ENCODE assay signal across 20 mouse cellular contexts in genomic region chr2:169010271-169010670, GRCm38 (mm10). TPM values are rescaled to one million over a fixed set of nuclear protein-coding genes. Genes with fewer than 3 reads are reported as not detected.
DNase-seq lines count a peak whose midpoint lies in the region; ATAC-seq lines count a peak whose summit lies in the region.
"Had no signal": no experiment of that assay in that cellular context is flagged by ENCODE, and none has a peak within 500 bp of the region (broad histone marks: within the 10 kb centered on the region; RNA-seq: fewer than 3 reads in every experiment).

No protein-coding gene starts in this region.

- no peaks in the 10 kb centered on the region for H3K36me3 ChIP-seq in forebrain, embryonic 10.5 days (replicated peaks)
- H3K36me3 ChIP-seq in forebrain, embryonic 13.5 days (ENCODE audit: poor library complexity, severe bottlenecking), result no peaks in the 10 kb centered on the region
- H3K36me3 ChIP-seq in kidney, embryonic 16.5 days (ENCODE audit: insufficient read depth, low read length), result no peaks in the 10 kb centered on the region
- H3K36me3 ChIP-seq in limb, embryonic 10.5 days, result no peaks in the 10 kb centered on the region
- no peaks in the 10 kb centered on the region for H3K36me3 ChIP-seq in midbrain, embryonic 16.5 days (ENCODE audit: control insufficient read depth, insufficient read depth, low read length)
- H3K36me3 ChIP-seq: embryonic facial prominence, embryonic 15.5 days; heart, embryonic 12.5 days had no signal

- DNase-seq in forebrain, embryonic 10.5 days (ENCODE audit: extremely low spot score, low spot score), result no peak
- no peak for DNase-seq in kidney, postnatal 14 days
- DNase-seq in limb, embryonic 10.5 days (ENCODE audit: low spot score), result no peak
- no peak for DNase-seq in embryo, embryonic 11 days
- DNase-seq: adrenal gland, adult 8-10 months; cerebellum, adult 18-20 months; gastrocnemius, postnatal 14 days; heart, postnatal 36 days; liver; lung, adult 2 months had no signal

- no peak overlapping the region for H3K4me3 ChIP-seq in forebrain, embryonic 10.5 days
- no peak overlapping the region for H3K4me3 ChIP-seq in forebrain, embryonic 13.5 days
- H3K4me3 ChIP-seq in kidney, embryonic 16.5 days (ENCODE audit: low read length), result no peak overlapping the region
- H3K4me3 ChIP-seq in limb, embryonic 10.5 days, result peak overlapping the region; percentile 6; the same call in 1 of the 2 replicates
- H3K4me3 ChIP-seq in midbrain, embryonic 16.5 days (ENCODE audit: low read depth, low read length), result no peak overlapping the region
- H3K4me3 ChIP-seq: embryonic facial prominence, embryonic 15.5 days; heart, embryonic 12.5 days; layer of hippocampus, adult 2 months; left cerebral cortex, adult 2 months had no signal

- H3K4me2 ChIP-seq in forebrain, embryonic 13.5 days, result no peak overlapping the region
- H3K4me2 ChIP-seq in kidney, embryonic 16.5 days (replicated peaks; ENCODE audit: low read depth, low read length), result 0 out of 2 replicates have a peak overlapping the region, but pooled peaks have one; percentile 4
- no peak overlapping the region for H3K4me2 ChIP-seq in midbrain, embryonic 16.5 days (ENCODE audit: low read length)
- H3K4me2 ChIP-seq: embryonic facial prominence, embryonic 15.5 days; heart, embryonic 12.5 days had no signal

- peaks cover under 1% of the 10 kb centered on the region; the same call in 1 of the 2 replicates for H3K9me3 ChIP-seq in forebrain, embryonic 10.5 days
- H3K9me3 ChIP-seq in forebrain, embryonic 13.5 days (replicated peaks), result no peaks in the 10 kb centered on the region
- H3K9me3 ChIP-seq in kidney, embryonic 16.5 days (ENCODE audit: low read length), result no peaks in the 10 kb centered on the region
- no peaks in the 10 kb centered on the region for H3K9me3 ChIP-seq in limb, embryonic 10.5 days (replicated peaks)
- no peaks in the 10 kb centered on the region; the same call in 1 of the 2 replicates for H3K9me3 ChIP-seq in midbrain, embryonic 16.5 days (replicated peaks; ENCODE audit: control insufficient read depth, low read length, poor library complexity, severe bottlenecking)
- H3K9me3 ChIP-seq: embryonic facial prominence, embryonic 15.5 days had no signal

- H3K4me1 ChIP-seq in forebrain, embryonic 10.5 days, result peaks cover 14% of the 10 kb centered on the region
- peaks cover 15% of the 10 kb centered on the region for H3K4me1 ChIP-seq in forebrain, embryonic 13.5 days
- H3K4me1 ChIP-seq in kidney, embryonic 16.5 days (ENCODE audit: insufficient read depth, low read length), result peaks cover 40% of the 10 kb centered on the region
- H3K4me1 ChIP-seq in limb, embryonic 10.5 days, result peaks cover 64% of the 10 kb centered on the region
- H3K4me1 ChIP-seq in midbrain, embryonic 16.5 days (ENCODE audit: control insufficient read depth, insufficient read depth, low read length), result peaks cover 10% of the 10 kb centered on the region
- H3K4me1 ChIP-seq: heart, embryonic 12.5 days had no signal

- WGBS in forebrain, embryonic 10.5 days, result 60% methylated on average over 9 of the region's 9 CpGs
- WGBS in forebrain, embryonic 13.5 days, result 25% methylated on average over 9 of the region's 9 CpGs
- 22% methylated on average over 9 of the region's 9 CpGs for WGBS in kidney, embryonic 16.5 days
- WGBS in limb, embryonic 10.5 days, result 44% methylated on average over 9 of the region's 9 CpGs
- WGBS in midbrain, embryonic 16.5 days, result 21% methylated on average over 9 of the region's 9 CpGs

- H3K27ac ChIP-seq in forebrain, embryonic 10.5 days, result peak overlapping the region; percentile 63
- no peak overlapping the region for H3K27ac ChIP-seq in forebrain, embryonic 13.5 days
- no peak overlapping the region for H3K27ac ChIP-seq in kidney, embryonic 16.5 days (ENCODE audit: low read length)
- peak overlapping the region; percentile 84 for H3K27ac ChIP-seq in limb, embryonic 10.5 days
- H3K27ac ChIP-seq in midbrain, embryonic 16.5 days (ENCODE audit: low read length), result peak overlapping the region; percentile 54
- H3K27ac ChIP-seq: embryonic facial prominence, embryonic 15.5 days; layer of hippocampus, adult 2 months; left cerebral cortex, adult 2 months; macrophage had no signal

- ATAC-seq in forebrain, embryonic 13.5 days, result no peak
- ATAC-seq in kidney, embryonic 16.5 days (ENCODE audit: low FRiP score, low TSS enrichment), result no peak
- no peak for ATAC-seq in midbrain, embryonic 16.5 days
- ATAC-seq in monocyte, adult 5-6 weeks (replicated peaks; ENCODE audit: insufficient number of reproducible peaks, low FRiP score, low TSS enrichment, poor library complexity, severe bottlenecking), result no peak
- ATAC-seq: intestine, postnatal 0 days had no signal

- H3K9ac ChIP-seq in forebrain, embryonic 13.5 days, result no peak overlapping the region
- no peak overlapping the region for H3K9ac ChIP-seq in kidney, embryonic 16.5 days (replicated peaks; ENCODE audit: low read length)
- H3K9ac ChIP-seq in midbrain, embryonic 16.5 days (ENCODE audit: low read depth, low read length), result 0 out of 2 replicates have a peak overlapping the region, but pooled peaks have one; percentile 25
- H3K9ac ChIP-seq: embryonic facial prominence, embryonic 15.5 days; heart, embryonic 12.5 days had no signal

- no peaks in the 10 kb centered on the region for H3K27me3 ChIP-seq in forebrain, embryonic 10.5 days (ENCODE audit: poor library complexity, severe bottlenecking)
- no peaks in the 10 kb centered on the region for H3K27me3 ChIP-seq in forebrain, embryonic 13.5 days
- no peaks in the 10 kb centered on the region for H3K27me3 ChIP-seq in kidney, embryonic 16.5 days (ENCODE audit: insufficient read depth, low read length)
- no peaks in the 10 kb centered on the region for H3K27me3 ChIP-seq in limb, embryonic 10.5 days (ENCODE audit: low read depth, poor library complexity, severe bottlenecking)
- no peaks in the 10 kb centered on the region for H3K27me3 ChIP-seq in midbrain, embryonic 16.5 days (ENCODE audit: control insufficient read depth, insufficient read depth, low read depth, low read length)
- H3K27me3 ChIP-seq: embryonic facial prominence, embryonic 15.5 days; heart, embryonic 12.5 days had no signal

RNA-seq across cellular contexts. Expression of gene Zfp64, which starts 54.9 kb away (rescaled TPM):
- 35.4 and 40.1 TPM in 2 replicates for polyA plus RNA-seq in forebrain, embryonic 10.5 days (2016; fragmentation: Nextera tagmentation; extraction: Ambion mirVana)
- 28.9 and 30.5 TPM in 2 replicates for polyA plus RNA-seq in forebrain, embryonic 13.5 days (2015; fragmentation: Nextera tagmentation; extraction: Ambion mirVana)
- 30.1 and 33.0 TPM in 2 replicates for polyA plus RNA-seq in kidney, embryonic 16.5 days (2015; fragmentation: Nextera tagmentation; extraction: Ambion mirVana)
- 40.4 and 44.3 TPM in 2 replicates for polyA plus RNA-seq in limb, embryonic 10.5 days (2016; fragmentation: Nextera tagmentation; extraction: Ambion mirVana)
- 42.0 and 46.0 TPM in 2 replicates for polyA plus RNA-seq in midbrain, embryonic 16.5 days (2015; fragmentation: Nextera tagmentation; extraction: Ambion mirVana)
- 6.8 to 13.0 TPM (median 7.8 TPM) in 3 replicates for total RNA-seq in monocyte, adult 5-6 weeks (2017)

Comparison
In these comparisons a context has a peak if more than half of its experiments do, and no peak if none do; other contexts are left out.
1. H3K27ac ChIP-seq: peak in forebrain, embryonic 10.5 days (single experiment), limb, embryonic 10.5 days (single experiment) and midbrain, embryonic 16.5 days (single experiment); none in forebrain, embryonic 13.5 days (single experiment) and kidney, embryonic 16.5 days (single experiment).